Mouse (Mus musculus): ENCODE results near the gene Il5ra. TPM values are rescaled to one million over a fixed set of nuclear protein-coding genes. Genes with fewer than 3 reads are reported as not detected.

Il5ra gene
- polyA plus RNA-seq, 1 experiment from 2014 or later = not detected

DNA sequence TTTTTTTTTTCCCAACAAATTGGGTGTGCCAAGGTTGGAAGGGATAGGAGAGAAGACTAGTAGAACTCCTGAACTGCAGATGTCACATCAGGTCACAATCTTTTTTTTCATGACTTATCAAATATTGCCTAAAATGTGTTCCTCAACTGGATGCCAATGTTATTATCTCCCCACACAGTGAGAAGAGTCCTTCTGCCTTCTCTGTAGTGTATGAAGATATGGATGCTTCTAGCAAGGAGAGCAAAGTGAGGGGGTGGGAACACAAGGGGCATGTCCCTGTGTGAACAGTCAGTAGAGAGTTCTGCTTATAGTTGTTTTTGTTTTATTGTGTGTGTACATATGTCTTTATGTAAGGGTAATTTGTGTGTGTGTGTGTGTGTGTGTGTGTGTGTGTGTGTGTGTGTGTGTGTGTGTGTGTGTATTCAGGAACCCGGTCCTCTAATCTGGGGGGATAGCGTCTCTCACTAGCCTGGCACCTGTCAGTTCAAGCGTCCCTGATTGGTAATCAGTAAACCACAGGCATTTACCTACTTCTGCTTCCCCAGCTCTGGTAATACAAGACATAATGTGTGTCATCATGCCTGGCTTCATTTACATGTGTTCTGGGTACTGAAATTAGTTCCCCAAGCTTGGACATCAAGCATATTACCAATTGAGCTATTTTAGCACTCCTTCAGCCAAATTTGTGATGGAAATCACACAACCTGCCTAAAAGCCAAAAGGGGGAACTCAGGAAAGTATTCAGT, 11.8 kb upstream of the Il5ra start:
- 68% methylated on average over 2 of the region's 3 CpGs for WGBS
- H3K4me3 ChIP-seq = no peak overlapping the region
- DNase-seq (ENCODE audit: low spot score) = no peak
- no peaks in the 10 kb centered on the region for H3K4me1 ChIP-seq
- no peak overlapping the region for H3K27ac ChIP-seq
- H3K27me3 ChIP-seq (ENCODE audit: insufficient read depth, poor library complexity, severe bottlenecking) = no peaks in the 10 kb centered on the region
- H3K9me3 ChIP-seq = no peaks in the 10 kb centered on the region
- no peaks in the 10 kb centered on the region for H3K36me3 ChIP-seq

DNA sequence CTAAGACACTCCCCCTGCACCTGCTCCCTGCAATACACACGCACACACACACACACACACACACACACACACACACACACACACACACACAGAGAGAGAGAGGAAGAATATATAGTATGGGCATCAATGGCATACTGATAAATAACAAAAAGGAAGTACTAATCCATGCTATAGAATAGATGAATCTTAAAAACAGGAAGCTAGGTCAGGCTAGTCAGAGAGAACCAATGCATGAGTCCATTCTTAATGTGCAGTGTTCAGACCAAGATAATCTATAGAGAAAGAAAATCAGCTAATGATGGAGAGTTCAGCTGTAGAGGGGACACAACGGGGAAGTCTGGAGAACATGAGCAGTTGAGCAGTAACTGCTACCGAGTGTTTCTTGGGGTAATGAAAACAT, 9.5 kb upstream of the Il5ra start:
- H3K4me1 ChIP-seq = no peaks in the 10 kb centered on the region
- no peak overlapping the region for H3K27ac ChIP-seq
- H3K36me3 ChIP-seq = no peaks in the 10 kb centered on the region
- H3K4me3 ChIP-seq = no peak overlapping the region
- H3K27me3 ChIP-seq (ENCODE audit: insufficient read depth, poor library complexity, severe bottlenecking) = no peaks in the 10 kb centered on the region
- H3K9me3 ChIP-seq = no peaks in the 10 kb centered on the region
- DNase-seq (ENCODE audit: low spot score) = no peak
- 70% methylated on average over 3 of the region's 3 CpGs for WGBS

DNA sequence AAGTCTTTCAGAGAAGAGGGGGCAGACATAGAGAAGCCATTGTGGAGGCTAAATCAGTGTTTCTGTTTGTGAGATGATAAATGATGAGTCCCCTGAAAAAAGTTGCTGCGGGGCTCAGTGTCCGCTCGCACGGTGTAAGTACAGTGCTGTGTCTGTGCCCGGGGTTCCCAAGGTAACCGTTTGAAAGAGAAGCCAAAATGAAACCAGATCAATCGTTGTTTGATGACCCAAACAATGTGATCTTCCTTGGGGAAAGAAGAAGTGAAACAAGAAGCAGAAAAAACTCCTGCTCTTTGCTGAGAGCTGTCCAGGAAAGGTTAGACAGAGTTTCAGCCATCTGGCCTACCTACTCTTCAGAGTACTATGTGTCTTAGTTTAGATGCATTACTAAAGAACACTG, 1.5 kb upstream of the Il5ra start:
- Histone ChIP-seq H3K27me3 (ENCODE audit: insufficient read depth, poor library complexity, severe bottlenecking) (no peaks in the 10 kb centered on the region), H3K27ac (no peak overlapping the region), H3K9me3 (no peaks in the 10 kb centered on the region), H3K4me1 (no peaks in the 10 kb centered on the region), H3K36me3 (no peaks in the 10 kb centered on the region), H3K4me3 (no peak overlapping the region)
- no peak for DNase-seq (ENCODE audit: low spot score)
- whole genome bisulfite sequencing = 89% methylated on average over 7 of the region's 7 CpGs

DNA sequence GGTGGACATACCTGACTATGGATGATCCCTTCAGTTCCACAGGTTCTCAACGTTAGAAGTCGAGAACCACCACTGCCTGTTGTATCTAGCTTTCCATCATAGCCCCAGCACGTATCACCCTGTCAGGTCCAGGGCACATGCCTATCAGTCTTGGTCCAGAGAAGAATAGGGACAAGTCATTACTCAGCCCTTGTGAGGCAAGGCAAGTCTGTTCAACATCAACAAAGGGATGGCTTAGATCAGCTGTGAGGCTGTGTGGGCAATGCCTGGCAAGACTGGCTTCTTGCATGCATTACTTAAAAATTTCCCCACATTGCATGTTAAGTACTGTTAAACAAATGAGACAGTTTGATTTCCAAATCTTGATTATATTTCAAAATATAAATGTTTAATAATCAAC, 1.0 kb downstream of the Il5ra start:
- no peak for DNase-seq (ENCODE audit: low spot score)
- no peaks in the 10 kb centered on the region for H3K27me3 ChIP-seq (ENCODE audit: insufficient read depth, poor library complexity, severe bottlenecking)
- 75% methylated on average over 3 of the region's 3 CpGs for WGBS
- H3K4me3 ChIP-seq = no peak overlapping the region
- no peak overlapping the region for H3K27ac ChIP-seq
- no peaks in the 10 kb centered on the region for H3K4me1 ChIP-seq
- no peaks in the 10 kb centered on the region for H3K36me3 ChIP-seq
- no peaks in the 10 kb centered on the region for H3K9me3 ChIP-seq

DNA sequence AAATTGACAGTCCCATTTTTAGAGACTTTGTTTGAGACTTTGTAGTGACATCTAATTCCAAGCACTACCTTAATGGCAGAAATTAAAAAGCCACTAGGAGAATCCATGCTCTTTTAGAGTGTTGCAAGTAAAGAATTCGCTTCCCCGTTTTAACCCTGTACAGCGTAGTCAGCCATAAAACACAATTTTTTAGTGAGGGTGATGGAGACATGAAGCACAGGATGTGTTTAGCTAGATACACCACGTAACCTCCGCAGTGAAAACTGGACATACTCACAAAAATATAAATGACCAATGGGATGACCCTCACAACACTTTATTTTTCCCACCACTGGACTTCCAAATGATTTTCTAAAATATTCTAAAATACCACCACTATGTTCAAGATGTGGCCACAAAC, 1.6 kb downstream of the Il5ra start:
- H3K27ac ChIP-seq = no peak overlapping the region
- H3K27me3 ChIP-seq (ENCODE audit: insufficient read depth, poor library complexity, severe bottlenecking) = no peaks in the 10 kb centered on the region
- H3K4me3 ChIP-seq = no peak overlapping the region
- no peaks in the 10 kb centered on the region for H3K4me1 ChIP-seq
- no peaks in the 10 kb centered on the region for H3K9me3 ChIP-seq
- no peaks in the 10 kb centered on the region for H3K36me3 ChIP-seq
- WGBS = 88% methylated on average over 5 of the region's 5 CpGs
- no peak for DNase-seq (ENCODE audit: low spot score)

DNA sequence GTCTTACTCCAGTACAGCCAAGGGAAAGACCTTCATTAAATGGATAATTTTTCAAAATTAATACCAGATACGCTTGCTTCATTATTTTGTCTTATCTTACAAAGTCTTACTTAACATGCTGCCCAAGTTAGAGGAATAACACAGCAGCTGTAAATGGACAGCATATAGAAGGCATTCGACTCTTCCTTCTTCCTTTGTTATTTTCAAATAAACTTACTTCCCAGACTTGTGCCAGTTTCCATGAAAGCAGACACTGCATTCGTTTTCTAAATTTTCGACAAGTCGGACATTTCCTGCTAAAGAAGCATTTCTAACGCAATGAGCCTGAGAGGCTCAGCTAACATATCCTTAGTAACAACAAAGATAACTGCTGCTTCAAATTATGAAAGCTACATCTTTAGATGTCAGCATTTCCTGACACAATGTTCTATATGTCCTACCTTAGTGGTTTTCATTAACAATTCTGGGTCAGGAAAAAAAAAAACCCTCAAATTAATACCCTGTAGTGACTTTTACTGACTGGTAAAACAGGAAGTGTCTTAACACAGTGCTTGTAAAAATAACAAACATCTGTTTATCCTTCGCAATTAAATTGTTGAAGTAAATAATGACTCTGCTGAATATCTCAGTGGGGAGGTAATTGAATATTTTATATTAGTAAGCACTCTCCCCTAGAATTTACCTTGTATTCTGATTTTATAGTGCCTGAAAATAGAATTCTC, 3.0 kb downstream of the Il5ra start:
- no peak overlapping the region for H3K4me3 ChIP-seq
- WGBS = 76% methylated on average over 7 of the region's 7 CpGs
- DNase-seq (ENCODE audit: low spot score) = no peak

DNA sequence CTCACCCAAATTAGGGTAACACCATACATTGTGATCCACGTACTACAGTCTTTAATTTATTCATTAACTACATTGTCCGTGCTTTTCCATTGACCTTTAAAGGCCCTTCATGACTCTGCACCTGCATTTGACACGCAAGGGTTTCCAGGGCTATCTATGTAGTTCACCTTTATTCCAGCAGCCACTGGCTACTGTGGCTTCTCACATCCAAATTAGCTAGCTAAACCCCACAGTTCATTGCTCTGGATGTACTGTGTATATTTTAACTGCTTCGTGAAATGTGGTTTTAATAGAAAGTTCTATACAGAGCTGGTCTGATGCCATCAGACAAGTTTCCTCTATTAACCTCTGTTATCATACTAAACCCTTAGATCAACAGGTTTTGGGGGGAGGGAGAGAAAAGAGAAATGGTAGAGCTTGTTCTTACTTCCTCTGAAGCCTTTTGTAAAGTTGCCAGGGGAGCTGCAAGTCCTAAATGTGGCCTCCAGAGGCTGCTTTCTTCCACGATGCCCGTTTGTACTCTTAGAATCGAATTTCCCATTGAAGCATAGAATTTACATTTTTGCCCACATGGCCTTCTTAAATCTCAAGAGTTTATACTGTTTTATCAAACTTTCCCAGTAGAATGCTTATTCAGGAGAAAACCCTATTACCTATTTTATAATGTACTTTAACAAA, 5.1 kb downstream of the Il5ra start:
- H3K4me1 ChIP-seq = no peaks in the 10 kb centered on the region
- H3K36me3 ChIP-seq = no peaks in the 10 kb centered on the region
- 73% methylated on average over 7 of the region's 7 CpGs for WGBS
- no peak overlapping the region for H3K27ac ChIP-seq
- H3K27me3 ChIP-seq (ENCODE audit: insufficient read depth, poor library complexity, severe bottlenecking) = no peaks in the 10 kb centered on the region
- no peak overlapping the region for H3K4me3 ChIP-seq
- no peaks in the 10 kb centered on the region for H3K9me3 ChIP-seq
- DNase-seq (ENCODE audit: low spot score) = no peak

More for the DNA sequence above, 3.0 kb downstream of the Il5ra start:
- no peaks in the 10 kb centered on the region for H3K9me3 ChIP-seq
- no peaks in the 10 kb centered on the region for H3K4me1 ChIP-seq
- no peak overlapping the region for H3K27ac ChIP-seq
- no peaks in the 10 kb centered on the region for H3K27me3 ChIP-seq (ENCODE audit: insufficient read depth, poor library complexity, severe bottlenecking)
- H3K36me3 ChIP-seq = no peaks in the 10 kb centered on the region

DNA sequence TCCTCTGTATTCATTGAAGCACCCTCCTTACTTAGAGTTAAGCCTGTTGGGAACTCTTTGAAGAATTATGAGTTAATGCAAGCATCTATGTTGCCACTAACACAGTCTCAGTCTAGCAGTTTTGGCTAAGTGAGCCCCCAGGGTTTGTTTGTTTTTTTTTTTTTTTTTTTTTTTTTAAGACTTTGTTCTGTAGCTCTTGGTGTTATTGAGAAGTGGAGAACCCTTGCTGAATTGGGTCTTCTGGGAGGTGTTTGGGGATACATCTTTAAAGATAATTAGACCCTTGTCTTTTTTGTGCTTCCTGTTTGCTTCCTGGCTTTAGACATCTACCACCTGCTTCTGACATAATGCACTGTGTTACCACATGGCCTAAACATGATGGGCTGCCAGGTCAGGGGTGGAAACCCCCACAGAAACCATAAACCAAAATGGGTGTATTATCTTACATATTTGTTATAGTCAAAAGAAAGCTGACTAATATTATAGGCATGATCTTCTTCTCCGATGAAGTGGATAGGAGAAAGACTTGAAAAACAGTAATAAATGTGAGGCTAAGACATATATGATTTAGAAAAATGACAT, 8.5 kb downstream of the Il5ra start:
- DNase-seq (ENCODE audit: low spot score) = no peak
- no peaks in the 10 kb centered on the region for H3K4me1 ChIP-seq
- H3K36me3 ChIP-seq = no peaks in the 10 kb centered on the region
- no peaks in the 10 kb centered on the region for H3K9me3 ChIP-seq
- no peak overlapping the region for H3K4me3 ChIP-seq
- no peak overlapping the region for H3K27ac ChIP-seq
- H3K27me3 ChIP-seq (ENCODE audit: insufficient read depth, poor library complexity, severe bottlenecking) = no peaks in the 10 kb centered on the region
- 91% methylated on average over 1 of the region's 1 CpGs for WGBS

DNA sequence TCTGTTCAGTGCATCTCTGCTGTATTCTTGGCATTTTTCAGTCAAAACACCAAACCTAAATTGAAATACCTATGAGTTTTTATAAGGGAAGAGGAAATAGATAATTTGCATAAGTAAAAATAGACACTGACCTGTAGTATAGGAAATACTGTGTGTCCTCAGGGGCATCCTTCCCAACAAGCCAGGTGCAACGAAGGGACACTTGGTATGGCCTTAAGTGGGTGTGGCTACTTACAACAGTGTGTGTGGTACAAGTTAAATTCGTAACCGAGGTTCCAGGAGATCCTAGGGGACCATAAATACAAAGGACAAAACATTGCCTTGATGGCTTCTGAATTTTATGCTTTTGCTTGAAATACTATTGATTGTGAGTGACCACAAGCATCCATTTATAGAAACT, 10.6 kb downstream of the Il5ra start:
- H3K36me3 ChIP-seq = no peaks in the 10 kb centered on the region
- H3K4me1 ChIP-seq = no peaks in the 10 kb centered on the region
- 76% methylated on average over 3 of the region's 3 CpGs for WGBS
- DNase-seq (ENCODE audit: low spot score) = no peak
- no peak overlapping the region for H3K27ac ChIP-seq
- no peaks in the 10 kb centered on the region for H3K27me3 ChIP-seq (ENCODE audit: insufficient read depth, poor library complexity, severe bottlenecking)
- no peak overlapping the region for H3K4me3 ChIP-seq
- H3K9me3 ChIP-seq = no peaks in the 10 kb centered on the region

DNA sequence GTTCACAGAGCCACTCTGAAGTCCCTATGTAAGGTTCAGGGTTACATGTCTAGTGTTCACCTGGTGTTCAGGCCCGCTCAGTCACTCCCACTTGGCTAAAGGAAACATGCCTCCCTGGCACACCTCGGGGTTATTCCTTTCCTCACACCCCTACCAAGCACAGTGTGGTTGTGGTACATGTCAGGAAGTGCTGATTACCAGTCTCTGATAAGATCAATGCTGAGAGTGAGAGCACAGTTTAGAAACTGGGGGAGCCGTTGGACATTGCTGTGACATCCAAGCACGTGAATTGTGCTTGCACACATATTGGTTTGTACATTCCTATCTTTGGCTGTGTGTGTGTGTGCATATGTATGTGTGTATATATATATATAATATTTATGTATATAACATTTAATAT, 16.3 kb downstream of the Il5ra start:
- Histone ChIP-seq H3K27ac (no peak overlapping the region), H3K4me1 (no peaks in the 10 kb centered on the region), H3K9me3 (no peaks in the 10 kb centered on the region), H3K27me3 (ENCODE audit: insufficient read depth, poor library complexity, severe bottlenecking) (no peaks in the 10 kb centered on the region), H3K36me3 (no peaks in the 10 kb centered on the region), H3K4me3 (no peak overlapping the region)
- WGBS = 74% methylated on average over 4 of the region's 4 CpGs
- no peak for DNase-seq (ENCODE audit: low spot score)

DNA sequence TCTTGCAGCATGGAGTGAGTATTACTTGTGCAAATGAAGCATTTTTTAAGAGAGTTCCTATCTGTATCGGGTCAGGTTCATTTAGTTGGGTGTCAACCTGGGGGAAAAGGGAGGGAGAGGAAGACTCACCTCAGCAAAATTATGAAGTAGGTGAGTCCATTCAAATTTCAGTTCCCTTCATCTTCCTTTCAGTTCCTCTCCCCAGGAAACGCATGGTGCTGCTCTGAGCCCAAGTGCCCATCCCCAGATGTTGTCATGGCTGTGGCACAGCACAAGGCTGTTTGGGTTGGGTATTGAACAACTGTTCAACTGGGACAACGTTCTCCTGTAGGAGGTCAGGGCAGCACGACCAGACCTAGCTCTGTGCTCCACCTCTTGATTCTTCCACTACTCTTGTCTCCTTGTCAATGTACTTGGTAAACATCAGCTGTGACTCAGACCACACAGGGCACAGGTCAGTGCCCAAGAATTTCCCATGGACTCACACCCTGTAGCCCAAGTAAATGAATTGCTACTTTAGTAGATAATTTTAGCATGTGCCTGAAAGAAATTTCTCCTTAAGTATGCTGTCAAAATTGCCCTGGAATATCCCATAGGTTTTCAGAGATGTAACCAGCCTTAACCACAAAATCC, 19.0 kb downstream of the Il5ra start:
- Histone ChIP-seq H3K4me3 (no peak overlapping the region), H3K9me3 (no peaks in the 10 kb centered on the region), H3K27ac (no peak overlapping the region), H3K4me1 (no peaks in the 10 kb centered on the region), H3K36me3 (no peaks in the 10 kb centered on the region), H3K27me3 (ENCODE audit: insufficient read depth, poor library complexity, severe bottlenecking) (no peaks in the 10 kb centered on the region)
- 75% methylated on average over 4 of the region's 4 CpGs for WGBS
- no peak for DNase-seq (ENCODE audit: low spot score)

DNA sequence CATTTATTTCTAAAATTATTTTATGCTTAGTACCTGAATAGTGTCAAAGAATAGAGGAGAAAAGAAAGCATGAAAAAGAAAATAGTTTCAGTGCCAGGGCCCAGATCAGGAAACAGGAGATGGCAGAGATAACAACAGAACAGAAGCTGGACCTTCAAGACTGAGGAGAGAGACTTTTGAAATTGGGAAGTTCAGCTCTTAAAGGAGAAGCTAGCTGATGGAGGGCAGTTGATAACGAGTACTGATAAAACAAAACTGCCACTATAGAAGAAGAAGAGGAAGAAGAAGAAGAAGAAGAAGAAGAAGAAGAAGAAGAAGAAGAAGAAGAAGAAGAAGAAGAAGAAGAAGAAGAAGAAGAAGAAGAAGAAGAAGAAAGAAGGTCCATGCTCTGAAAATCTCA, 21.1 kb downstream of the Il5ra start:
- no peaks in the 10 kb centered on the region for H3K4me1 ChIP-seq
- no peaks in the 10 kb centered on the region for H3K36me3 ChIP-seq
- H3K27me3 ChIP-seq (ENCODE audit: insufficient read depth, poor library complexity, severe bottlenecking) = no peaks in the 10 kb centered on the region
- H3K27ac ChIP-seq = no peak overlapping the region
- H3K9me3 ChIP-seq = no peaks in the 10 kb centered on the region
- no peak overlapping the region for H3K4me3 ChIP-seq
- WGBS = 72% methylated on average over 1 of the region's 1 CpGs
- DNase-seq (ENCODE audit: low spot score) = no peak

DNA sequence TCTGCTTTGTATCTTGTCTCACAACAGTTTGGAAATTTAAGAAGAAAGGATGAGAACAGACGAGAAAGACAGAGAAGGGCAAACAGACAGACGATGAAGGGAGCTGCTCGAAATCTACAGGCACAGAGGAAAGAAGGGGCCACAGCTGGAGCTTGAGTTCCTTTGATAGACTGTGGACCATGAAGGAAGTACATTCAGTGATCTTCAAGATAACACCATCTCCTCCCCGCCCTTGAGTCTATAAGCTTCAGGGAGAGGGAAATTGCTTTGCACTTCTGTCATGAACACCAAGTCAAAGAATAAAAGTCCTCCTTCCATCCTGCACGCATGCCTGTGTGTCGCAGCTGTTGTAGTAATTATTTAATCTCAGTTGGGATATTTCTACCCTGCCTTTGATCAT, 22.8 kb downstream of the Il5ra start:
- Histone ChIP-seq H3K27me3 (ENCODE audit: insufficient read depth, poor library complexity, severe bottlenecking) (no peaks in the 10 kb centered on the region), H3K36me3 (no peaks in the 10 kb centered on the region), H3K4me3 (no peak overlapping the region), H3K27ac (no peak overlapping the region), H3K4me1 (no peaks in the 10 kb centered on the region), H3K9me3 (no peaks in the 10 kb centered on the region)
- 76% methylated on average over 6 of the region's 6 CpGs for WGBS
- DNase-seq (ENCODE audit: low spot score) = no peak
